Mouse (Mus musculus) frontal cortex, postnatal 10 days (tissue): ENCODE measurements around the gene G0s2.

Source experiments
- DNase-seq, 2 experiments: peaks; one replicate each; pipeline ENCODE4 v3.0.0; 2022; ENCODE audit warnings: low spot score in 2 of 2, mixed read lengths in 1 of 2

The G0s2 gene

DNA sequence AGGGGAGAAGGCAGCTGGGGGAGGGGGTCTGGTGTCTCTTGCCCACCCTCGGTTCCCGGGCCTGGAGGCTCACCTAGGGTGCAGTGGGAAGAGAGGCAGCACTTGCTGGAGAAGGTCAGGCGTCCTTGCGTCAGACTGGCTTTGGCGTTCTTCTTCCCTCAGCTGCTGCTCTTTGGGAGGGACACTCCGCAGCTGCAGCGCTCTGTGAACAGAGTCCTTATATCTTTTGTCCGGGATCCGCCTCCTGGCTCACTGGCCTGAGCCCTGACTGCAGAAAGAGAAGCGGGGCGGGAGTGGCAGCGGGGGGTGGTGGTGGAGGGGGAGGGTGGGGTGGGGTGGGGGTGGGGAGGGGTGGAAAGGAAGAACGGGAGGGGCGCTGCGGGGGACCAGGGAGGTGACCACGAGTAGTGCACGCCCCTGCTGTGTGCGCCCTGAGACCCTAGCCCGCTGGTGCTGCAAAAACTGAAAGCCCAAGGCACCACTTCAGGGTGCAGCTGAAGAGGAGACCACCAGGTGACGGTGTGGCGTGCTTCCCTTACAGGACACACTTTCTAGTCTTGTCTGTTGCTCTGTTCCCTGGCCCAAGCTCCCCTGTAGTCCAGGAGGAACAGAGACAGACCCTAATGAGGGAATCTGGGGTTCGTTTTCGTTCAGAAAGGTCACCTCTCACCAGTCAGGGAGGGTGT is at the start of gene G0s2:
Gene G0s2, minus strand, starts transcription at position 302 of the 686 bp plus-strand sequence.
- peak; percentile 40 to 62 for DNase-seq

DNA sequence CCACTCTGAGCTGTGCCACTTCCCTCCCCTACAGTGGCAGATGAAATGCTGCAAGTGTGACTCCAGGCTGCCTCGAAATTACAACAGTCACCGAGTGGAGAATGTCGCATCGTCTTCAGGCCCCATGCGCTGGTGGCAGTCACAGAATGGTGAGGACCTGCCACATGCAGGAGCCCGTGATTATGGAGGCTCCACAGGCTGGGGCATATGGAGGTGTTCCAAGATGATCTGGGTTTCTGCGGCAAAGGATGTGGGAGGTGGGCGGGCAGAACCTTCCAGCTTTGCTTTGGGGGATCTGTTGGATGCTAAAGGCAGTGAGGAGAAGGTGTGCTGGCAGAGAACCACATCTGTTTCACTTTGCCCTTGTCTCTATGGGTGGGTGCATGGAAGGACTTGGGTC is 47.4 kb upstream of the G0s2 start:
- DNase-seq, result no peak

DNA sequence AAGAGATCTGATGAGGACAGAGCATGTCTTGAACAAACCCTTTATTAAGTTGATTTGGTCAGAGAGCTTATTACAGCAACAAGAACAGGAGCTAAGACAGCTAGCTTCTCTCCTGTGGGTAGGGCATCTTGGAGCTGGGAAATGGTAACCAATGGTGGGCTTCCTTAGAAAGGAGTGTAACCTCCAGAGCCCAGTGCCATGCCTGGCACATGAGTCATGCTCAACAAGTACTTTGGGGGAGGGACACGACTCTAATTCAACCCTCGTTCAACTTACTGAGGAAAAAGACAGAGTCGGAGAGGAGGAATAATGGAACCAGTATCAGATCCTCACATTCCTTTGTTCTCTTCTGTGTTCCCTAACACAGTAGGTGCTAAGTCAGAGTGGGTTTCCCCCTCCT is 46.7 kb upstream of the G0s2 start:
- no peak for DNase-seq

DNA sequence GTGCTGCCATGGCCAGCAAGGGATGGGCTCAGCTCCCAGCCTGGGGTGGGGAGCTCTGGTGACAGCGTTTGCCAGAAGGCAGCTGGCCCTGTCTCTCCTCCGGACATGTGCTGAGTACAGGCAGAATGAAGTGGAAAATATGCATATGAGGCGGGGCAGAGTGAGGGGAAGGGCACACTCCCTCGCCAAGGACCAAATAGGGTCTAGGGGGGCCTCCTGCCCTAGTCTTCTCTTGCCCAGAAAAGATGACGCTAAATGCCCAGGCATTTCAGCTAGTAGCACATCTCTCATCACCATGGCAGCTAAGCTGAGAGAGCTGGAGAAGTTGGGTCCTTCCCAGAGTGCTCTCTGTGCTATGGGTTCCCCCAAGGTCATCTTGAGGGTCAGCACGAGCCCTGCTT is 44.1 kb upstream of the G0s2 start:
- peak in 1 of 2 experiments; percentile 45 for DNase-seq

DNA sequence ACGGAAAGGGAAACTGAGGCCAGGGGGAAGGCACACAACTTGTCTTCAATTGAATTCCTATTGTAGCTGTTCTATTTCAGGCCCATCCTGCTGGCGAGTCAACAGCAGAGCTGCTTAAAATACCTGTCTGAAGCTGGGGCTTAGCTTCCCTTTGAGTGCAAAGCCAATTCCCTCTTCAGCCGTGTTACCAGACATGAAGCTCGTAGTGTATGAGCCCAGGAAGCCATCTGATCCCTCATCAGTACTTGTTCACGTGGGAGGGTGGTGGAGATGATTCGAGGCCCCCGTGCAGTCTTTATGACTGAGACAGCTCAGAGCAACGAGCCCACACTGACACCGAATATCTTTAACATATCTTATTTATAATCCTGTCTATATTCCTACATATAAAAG is 43.3 kb upstream of the G0s2 start:
- no peak for DNase-seq

DNA sequence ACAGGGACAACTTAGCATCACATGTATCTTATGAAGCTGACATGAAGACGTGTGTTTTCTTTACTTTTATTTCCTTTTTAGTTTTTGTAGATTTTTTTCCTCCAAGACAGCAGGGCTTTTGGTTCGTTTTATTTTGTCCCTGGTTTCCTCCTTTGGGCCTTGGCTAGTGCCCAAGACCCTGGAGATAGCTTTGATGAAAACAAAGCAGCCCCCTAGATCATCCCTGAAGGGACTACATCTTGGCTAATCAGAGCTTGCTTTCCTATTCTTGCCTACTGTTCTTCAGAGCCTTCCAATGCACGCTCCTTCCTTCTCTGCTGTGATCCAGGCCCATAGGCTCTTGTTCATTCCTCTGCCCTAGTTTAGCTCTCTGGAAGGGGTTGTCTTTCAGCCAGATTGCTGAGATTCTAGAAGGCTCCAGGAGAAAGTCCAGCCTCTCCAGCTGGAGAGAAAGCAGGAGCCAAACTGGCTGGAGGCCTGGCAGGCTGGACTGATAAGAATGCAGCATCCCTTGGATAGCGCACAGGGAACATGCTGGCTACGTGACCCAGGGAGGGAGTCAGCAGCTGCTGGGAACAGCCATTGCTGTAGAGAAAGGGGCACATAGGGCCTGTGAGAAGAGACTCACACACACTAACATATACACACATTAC is 42.8 kb upstream of the G0s2 start:
- DNase-seq, result peak in 1 of 2 experiments; percentile 52

DNA sequence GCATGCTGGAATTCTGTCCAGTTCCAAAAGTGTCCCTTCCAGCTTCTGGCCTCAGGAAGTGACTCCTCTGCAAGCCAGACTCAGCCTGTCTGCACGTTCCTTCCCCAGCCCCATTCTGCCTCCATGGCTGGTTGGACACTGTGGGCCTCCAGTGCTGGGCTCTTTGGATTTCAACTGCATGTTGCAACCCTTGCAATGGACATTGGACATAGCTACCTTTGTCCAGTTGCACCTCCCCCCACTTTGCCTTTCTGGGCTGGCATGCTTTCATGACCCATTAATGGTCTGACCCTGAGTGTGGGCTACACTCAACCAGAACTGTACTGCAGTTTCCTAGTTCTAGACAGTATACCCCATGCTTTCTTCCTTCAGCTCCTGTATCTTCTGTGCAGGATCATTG is 38.6 kb upstream of the G0s2 start:
- no peak for DNase-seq

DNA sequence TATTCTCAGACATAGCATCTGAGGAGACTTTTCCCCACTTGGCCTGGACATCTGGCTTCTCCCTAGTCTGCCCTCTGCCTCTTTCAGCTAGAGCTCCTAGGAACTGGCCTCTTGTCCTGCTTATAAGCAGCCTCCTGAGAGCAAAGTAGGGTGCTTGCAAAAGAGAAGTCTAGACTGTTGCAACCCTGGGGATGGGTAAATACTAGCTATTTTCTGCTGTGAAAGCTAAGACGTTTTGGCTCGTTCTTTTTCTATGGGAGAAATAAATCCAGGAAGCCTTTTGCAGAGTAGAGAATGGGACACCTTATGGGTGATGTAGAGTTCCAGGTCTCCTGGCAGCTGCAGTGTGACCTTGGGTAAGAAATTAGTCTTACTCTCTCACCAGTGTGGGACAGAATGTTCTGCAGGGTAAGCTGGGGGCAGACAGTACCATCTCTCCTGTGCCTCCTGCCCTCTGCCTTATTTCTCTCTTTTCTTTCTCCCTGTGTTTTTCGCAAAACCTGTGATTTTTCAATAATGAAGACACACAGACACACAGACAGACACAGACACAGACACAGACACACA is 37.6 kb upstream of the G0s2 start:
- no peak for DNase-seq

DNA sequence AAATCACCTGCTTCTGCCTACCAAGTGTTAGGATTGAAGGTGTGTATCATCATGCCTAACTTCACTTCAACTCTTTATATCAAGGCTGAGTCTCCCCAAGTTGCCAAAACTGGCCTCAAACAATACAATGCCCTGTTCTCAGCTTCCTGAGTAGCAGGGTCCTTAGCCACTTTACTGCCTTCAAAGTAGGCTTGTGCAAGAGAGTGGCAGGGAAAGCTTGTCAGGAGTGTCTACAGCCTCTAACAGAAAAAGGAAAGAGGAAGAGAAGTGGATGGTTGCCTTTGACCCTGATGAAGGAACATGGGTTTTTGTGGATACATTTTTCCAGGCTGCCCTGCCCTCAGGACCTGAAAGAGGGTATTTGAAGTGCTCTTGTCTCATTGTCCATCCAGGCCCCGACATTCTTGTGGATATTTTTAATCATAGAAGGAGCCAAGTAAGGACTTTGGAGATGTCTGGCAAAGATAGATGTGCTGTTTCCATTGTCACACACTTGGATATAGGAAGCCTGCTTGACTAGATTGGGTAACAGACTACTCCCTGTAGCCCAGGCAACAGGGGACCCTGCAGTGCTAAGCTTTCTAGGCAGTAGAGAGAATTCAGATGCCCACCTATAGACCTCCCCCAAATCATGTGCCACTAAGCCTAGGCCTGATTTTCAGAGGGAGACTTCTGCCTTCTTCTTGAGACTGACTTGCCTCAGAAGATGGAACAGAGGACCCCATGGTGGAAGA is 36.9 kb upstream of the G0s2 start:
- DNase-seq, result no peak

DNA sequence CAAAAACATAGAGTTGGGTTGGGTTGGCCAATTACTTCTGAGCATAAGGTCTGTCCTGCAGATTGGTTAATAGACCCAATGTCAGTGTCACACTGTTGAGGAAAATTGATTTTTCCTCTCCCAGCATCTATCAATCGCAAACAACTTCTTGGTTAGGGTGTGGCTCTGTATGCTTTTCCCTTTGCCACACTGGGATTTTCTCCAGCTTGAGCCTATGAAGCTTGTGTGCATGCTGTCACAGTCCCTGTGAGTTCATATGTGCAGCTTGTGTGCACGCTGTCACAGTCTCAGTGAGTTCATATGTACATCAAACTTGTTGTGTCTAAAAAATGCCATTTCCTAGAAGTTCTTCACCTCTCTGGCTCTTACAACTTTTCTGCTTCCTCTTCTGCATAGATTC is 33.8 kb upstream of the G0s2 start:
- no peak for DNase-seq

DNA sequence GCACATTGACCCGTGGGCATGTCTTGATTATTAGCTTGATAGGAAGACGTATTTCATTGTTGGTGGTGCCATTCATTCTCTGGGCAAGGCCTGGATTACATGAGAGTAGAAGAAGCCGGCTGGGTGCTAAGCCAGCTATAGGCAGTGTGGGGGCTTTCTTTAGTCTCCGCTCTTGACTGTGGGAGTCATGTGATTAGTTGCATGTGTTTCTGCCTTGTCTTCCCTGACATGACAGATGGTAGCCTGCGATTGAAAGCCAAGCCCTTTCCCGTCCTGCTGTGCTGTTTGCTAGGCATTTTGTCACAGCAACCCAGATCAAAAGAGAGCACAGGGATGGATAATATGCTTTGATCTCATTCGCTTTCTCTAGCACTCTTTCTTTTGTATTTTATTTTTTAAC is 32.4 kb upstream of the G0s2 start:
- no peak for DNase-seq

DNA sequence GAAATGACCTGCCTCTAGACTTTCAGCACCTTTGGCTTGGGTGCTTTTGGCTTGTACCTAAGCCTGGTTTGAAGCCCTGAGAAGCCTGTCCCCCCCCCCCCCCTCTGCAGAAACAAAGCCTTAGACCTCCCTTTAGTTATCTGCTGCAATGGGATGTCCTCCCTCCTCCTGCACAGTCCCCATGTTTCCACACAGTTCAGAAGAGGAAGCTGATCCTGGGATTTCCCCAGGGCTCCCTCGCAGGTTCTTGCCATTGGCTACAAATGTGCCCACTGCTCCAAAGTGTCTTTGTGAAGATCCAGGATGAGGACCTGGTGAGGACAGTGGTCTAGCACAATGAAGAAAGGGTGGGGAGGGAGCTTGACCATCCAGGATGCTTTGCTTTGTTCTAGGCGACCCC is 30.1 kb upstream of the G0s2 start:
- DNase-seq, result no peak

DNA sequence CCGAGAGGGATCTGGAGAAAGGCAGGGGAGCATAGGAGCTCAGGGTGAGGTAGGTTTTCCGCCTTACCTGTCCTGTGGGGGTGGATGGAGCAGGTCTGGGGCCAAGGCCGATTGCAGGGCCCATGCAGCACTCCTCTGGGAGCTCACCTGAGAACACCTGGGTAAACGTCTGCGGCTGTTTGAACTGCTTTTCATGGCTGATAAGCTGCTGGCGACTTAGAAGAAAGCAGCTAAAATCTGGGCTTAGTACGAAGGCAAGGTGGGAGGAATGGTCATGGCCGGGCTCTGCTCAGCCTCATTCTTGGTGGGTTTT is 29.0 kb upstream of the G0s2 start:
- no peak for DNase-seq

DNA sequence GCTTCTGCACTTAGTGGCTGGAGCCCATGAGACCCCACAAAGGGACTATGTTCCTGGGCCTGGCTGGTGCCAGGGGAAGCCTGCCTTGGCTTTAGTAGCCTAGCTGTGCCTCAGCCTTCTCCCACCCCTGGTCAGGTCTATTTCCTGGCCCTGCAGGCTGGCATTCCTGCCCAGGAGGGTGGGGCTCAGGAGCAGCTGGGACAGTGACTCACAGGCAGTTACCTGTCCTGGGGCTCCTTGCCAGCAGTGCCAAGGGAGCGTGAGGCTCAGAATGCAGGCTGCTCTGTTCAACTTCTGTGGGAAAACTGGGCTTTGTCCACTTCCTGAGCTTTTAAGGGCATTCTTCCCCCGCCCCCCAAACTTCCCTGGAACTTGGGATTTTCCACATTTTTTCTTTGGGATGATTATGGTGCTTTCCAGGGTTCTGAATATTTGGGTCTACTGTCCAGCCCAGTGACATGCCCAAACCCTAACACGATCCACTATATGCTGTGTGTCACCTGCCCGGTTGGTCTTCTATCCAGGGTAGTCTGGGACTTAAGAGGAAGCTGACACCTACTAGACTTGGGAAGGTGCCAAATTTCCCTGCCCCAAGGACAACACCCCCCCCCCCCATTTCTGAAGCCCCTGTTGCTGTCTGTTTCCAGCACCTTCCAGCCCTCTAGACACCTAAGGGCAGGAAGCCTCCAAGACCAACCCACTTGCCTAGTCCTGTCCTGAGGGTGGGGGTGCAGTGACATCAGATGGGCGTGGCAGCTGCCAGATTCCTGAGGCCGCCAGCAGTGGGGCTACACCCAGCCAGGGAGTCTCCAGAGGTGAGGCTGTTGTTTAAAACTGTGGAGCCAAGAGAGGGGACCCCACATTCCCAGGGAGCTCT is 28.4 kb upstream of the G0s2 start:
- no peak for DNase-seq

DNA sequence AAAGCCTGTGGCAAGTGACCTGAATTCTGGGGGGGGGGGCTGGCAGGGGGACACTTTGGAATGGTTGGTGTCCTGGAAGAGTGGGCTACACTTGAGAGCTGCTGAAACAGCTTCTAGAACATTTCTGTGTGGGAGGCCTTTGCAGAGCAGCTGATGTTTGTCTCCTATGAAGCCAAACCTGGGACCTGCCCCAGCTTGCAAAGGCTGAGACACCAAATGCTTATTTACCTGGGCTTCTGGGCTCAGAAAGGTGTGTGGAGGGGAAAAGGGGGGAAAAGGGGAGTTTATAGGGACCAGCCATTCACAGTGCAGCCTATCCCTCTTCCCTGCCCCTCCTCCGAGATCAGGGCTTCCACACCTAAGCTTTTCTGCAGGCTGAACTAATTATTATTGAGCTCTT is 27.0 kb upstream of the G0s2 start:
- no peak for DNase-seq

DNA sequence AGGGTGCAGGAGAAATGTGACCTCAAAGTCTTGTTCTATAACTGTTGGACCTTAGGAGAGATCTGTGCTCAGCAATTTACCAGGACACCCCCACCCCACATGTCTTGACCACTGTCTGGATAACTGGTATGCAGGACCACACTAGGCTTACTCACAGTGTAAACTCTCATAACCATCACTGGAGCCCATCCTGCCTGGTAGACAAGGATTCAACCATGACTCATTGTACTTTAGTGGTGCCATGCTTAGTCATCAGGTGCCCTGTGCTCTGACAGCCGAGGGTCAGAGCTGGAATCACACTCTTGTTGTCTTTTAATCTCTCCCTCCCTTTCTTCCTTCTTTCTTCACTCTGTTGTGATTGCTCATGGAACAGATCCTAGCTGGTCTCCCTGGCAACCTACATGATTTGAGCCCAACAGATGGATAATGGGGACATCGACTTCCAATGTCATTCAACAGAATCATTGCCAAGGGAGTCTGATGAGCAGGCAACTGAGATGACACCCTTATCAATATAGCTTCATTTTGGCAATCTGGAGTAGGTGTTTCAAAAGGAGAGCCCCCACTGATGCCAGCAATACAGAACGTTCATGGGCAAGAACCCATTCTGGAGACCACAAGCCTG is 25.2 kb upstream of the G0s2 start:
- DNase-seq, result no peak

DNA sequence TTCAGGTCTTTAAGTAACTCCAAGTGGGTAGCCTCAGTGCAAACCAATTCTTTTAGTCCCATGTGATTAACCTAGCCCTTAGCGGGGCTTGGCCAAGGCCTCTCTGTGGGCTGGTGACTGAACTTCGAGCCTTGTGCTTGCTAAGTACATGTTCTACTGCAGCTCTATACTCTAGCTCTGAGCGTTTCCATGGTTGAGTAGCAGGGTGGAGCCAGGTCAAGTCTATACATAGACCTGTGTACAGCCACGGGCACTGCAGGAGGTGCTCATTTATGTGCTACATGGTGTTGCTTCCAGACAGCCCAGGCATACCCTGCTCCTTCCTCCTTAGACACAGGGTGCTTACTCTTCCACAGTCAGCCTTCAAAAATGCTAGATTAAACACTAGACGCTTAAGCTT is 22.9 kb upstream of the G0s2 start:
- DNase-seq, result no peak

DNA sequence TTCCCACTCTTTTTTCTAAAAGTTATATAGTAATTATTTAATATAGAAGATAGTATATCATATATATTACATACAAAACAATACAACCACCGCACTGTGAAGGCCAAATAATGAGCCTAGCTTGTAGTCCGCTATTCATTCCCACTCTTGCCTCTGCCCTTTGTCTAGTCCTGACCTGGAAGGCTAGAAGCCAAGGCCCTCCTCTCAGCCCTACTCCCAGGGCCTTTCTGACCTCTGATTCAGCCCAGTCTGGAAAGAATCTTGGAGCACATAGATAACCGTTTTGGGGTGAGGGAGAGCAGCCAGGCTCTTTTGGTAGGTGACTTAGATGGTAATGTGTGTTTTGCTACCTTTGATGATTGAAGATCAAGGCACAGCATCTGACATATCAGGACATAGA is 20.9 kb upstream of the G0s2 start:
- no peak for DNase-seq

DNA sequence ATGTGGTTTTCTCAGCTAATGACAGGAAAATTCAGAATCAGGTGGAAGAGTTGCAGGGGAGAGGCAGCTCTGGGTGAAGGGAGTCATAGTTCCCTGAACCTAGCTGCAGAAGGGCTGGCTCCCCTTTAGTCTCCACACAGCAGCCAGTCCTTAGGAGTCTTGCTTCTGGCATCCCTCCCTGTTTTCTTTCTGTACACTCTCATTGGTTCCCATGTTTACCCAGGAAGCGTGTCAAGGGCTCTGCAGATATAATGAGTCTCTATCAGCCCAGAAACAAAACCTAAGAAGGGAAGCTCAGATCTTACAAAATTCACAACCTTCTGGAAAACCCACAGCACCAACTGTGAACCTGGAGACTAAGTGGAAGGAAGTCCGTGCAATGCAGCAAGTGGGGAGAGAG is 20.0 kb upstream of the G0s2 start:
- DNase-seq, result no peak

DNA sequence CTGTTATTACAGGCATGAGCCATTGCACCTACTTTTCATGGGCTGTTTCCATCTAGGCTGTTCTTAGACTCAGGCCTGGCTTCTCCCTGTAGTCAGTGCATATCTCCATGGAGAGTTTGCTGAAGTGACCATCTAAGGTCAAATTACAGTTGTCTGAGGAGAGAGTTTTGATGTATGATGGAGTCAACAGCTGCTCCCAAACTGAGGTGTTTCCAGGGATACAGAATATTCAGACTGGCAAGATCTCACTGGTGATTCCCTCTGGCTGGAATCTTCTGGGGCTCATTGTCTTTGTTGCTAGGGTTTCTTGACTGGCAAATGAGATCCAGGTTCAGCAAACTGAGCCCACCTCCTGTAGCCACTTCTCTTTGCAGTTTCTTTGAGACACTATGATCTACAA is 17.7 kb upstream of the G0s2 start:
- no peak for DNase-seq

DNA sequence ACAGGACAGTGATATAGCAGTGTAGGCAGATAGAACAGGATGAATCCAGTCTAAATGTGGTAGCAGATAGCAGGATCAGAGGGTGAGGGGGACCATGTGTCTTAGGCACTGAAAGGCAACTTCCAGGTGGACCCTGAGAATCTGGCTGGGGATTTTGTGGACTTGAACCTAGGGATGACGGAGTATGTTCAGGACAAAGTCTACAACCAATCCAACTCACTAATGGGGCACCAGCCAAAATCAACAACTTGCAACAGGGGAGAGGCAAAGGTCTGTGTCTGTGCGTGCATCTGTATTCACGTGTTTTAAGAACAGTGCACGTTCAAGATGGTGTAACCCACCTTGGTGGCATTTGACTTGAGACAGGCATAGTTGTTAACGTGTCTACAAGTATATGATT is 16.9 kb upstream of the G0s2 start:
- DNase-seq, result no peak

DNA sequence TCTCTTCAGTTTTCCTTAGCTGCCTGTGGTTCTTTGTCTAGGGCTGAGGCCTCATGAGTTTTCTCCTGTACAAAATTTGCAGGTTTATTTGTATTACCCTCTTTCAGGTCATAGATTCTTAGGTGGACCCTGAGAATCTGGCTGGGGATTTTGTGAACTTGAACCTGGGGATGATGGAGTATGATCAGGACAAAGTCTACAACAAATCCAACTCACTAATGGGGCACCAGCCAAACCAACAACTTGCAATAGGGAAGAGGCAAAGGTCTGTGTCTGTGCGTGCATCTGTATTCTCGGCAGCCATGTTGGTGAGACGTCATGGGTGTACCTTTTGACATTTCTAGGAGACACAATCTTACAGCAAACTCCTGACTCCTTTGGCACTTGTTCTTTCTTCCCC is 16.1 kb upstream of the G0s2 start:
- no peak for DNase-seq
